Mouse (Mus musculus) midbrain, embryonic 12.5 days (tissue): Measurements from ENCODE around the gene Rbms3. TPM values are rescaled to one million over a fixed set of nuclear protein-coding genes. Genes with fewer than 3 reads are reported as not detected.

Experiments used
- ATAC-seq: fragments of 200-750 bp; cut with Nextera tagmentation; 2 replicates; pipeline ENCODE4 v1.8.0; 2017; ENCODE audit warnings: low read depth, moderate TSS enrichment, moderate library complexity; ENCODE audit not compliant: low FRiP score
- H3K27ac ChIP-seq: fragments of 300-500 bp; sonication (generic); replicated peaks from 2 replicates; pipeline ENCODE4 v1.5.1; 2016; ENCODE audit warnings: mild to moderate bottlenecking
- H3K27me3 ChIP-seq: fragments of 300-500 bp; sonication (generic); 2 replicates; pipeline ENCODE4 v1.6.1; 2016; ENCODE audit warnings: mild to moderate bottlenecking
- H3K36me3 ChIP-seq: fragments of 300-500 bp; sonication (generic); 2 replicates; pipeline ENCODE4 v1.6.1; 2016
- H3K4me1 ChIP-seq: fragments of 300-500 bp; sonication (generic); 2 replicates; pipeline ENCODE4 v1.6.1; 2016
- H3K4me2 ChIP-seq: fragments of 300-500 bp; sonication (generic); replicated peaks from 2 replicates; pipeline ENCODE4 v1.6.1; 2016; ENCODE audit warnings: mild to moderate bottlenecking, moderate library complexity
- H3K4me3 ChIP-seq: fragments of 300-500 bp; sonication (generic); 2 replicates; pipeline ENCODE4 v1.5.1; 2016; ENCODE audit warnings: mild to moderate bottlenecking
- H3K9ac ChIP-seq: fragments of 300-500 bp; sonication (generic); replicated peaks from 2 replicates; pipeline ENCODE4 v1.6.1; 2016; ENCODE audit warnings: mild to moderate bottlenecking, moderate library complexity
- H3K9me3 ChIP-seq: fragments of 300-500 bp; sonication (generic); 2 replicates; pipeline ENCODE4 v1.6.1; 2016; ENCODE audit warnings: mild to moderate bottlenecking
- WGBS: fragments of 180-500 bp; shearing (Covaris S2); methylation state at CpG from one replicate; pipeline ENCODE4 v1.1.7; 2016; 5-methylcytosine and 5-hydroxymethylcytosine counted together
- polyA plus RNA-seq: library from polyadenylated mRNA; unstranded; fragments of >200 nt; fragmentation: Nextera tagmentation; extraction: Ambion mirVana; gene quantifications from 2 replicates; pipeline ENCODE4 v1.2.1, GENCODE M21; 2016

The Rbms3 gene
- polyA plus RNA-seq, 1 experiment from 2014 or later, result 25.8 TPM

- no peaks in the 10 kb centered on the region for H3K36me3 ChIP-seq
- no peak overlapping the region for H3K4me2 ChIP-seq
- H3K27me3 ChIP-seq, result no peaks in the 10 kb centered on the region
- H3K27ac ChIP-seq, result no peak overlapping the region
- no peaks in the 10 kb centered on the region for H3K4me1 ChIP-seq
- H3K9ac ChIP-seq, result no peak overlapping the region
- no peak for ATAC-seq
- no peak overlapping the region for H3K4me3 ChIP-seq
- H3K9me3 ChIP-seq, result no peaks in the 10 kb centered on the region
- 81% methylated on average over 4 of the region's 4 CpGs for WGBS
Measured at GRCm38 (mm10) chr9:116688615-116689014, 941.1 kb downstream of the Rbms3 start.

GRCm38 (mm10) chr9:116677142-116677541 lies 952.6 kb downstream of the Rbms3 start:
- ATAC-seq, result no peak
- Histone ChIP-seq H3K4me2 (no peak overlapping the region), H3K9ac (no peak overlapping the region), H3K4me1 (no peaks in the 10 kb centered on the region), H3K4me3 (no peak overlapping the region), H3K27ac (no peak overlapping the region), H3K9me3 (no peaks in the 10 kb centered on the region), H3K27me3 (no peaks in the 10 kb centered on the region), H3K36me3 (no peaks in the 10 kb centered on the region)
- 78% methylated on average over 4 of the region's 4 CpGs for WGBS

- 80% methylated on average over 2 of the region's 2 CpGs for WGBS
- no peak overlapping the region for H3K9ac ChIP-seq
- no peak overlapping the region for H3K4me2 ChIP-seq
- no peaks in the 10 kb centered on the region for H3K9me3 ChIP-seq
- H3K27me3 ChIP-seq, result no peaks in the 10 kb centered on the region
- ATAC-seq, result no peak
- no peaks in the 10 kb centered on the region for H3K36me3 ChIP-seq
- H3K27ac ChIP-seq, result no peak overlapping the region
- H3K4me1 ChIP-seq, result no peaks in the 10 kb centered on the region
- no peak overlapping the region for H3K4me3 ChIP-seq
Measured at GRCm38 (mm10) chr9:116676445-116676844, 953.3 kb downstream of the Rbms3 start.

GRCm38 (mm10) chr9:116674191-116674590 lies 955.5 kb downstream of the Rbms3 start:
- no peak overlapping the region for H3K9ac ChIP-seq
- H3K36me3 ChIP-seq, result no peaks in the 10 kb centered on the region
- no peak overlapping the region for H3K4me2 ChIP-seq
- ATAC-seq, result no peak
- H3K27ac ChIP-seq, result no peak overlapping the region
- no peak overlapping the region for H3K4me3 ChIP-seq
- no peaks in the 10 kb centered on the region for H3K27me3 ChIP-seq
- WGBS, result 67% methylated on average over 4 of the region's 4 CpGs
- no peaks in the 10 kb centered on the region for H3K4me1 ChIP-seq
- no peaks in the 10 kb centered on the region for H3K9me3 ChIP-seq

GRCm38 (mm10) chr9:116661026-116661425 lies 968.7 kb downstream of the Rbms3 start:
- Histone ChIP-seq H3K27ac (no peak overlapping the region), H3K4me3 (no peak overlapping the region), H3K9me3 (no peaks in the 10 kb centered on the region), H3K27me3 (no peaks in the 10 kb centered on the region), H3K36me3 (no peaks in the 10 kb centered on the region), H3K4me1 (no peaks in the 10 kb centered on the region), H3K9ac (no peak overlapping the region), H3K4me2 (no peak overlapping the region)
- 88% methylated on average over 4 of the region's 4 CpGs for WGBS
- ATAC-seq, result no peak

GRCm38 (mm10) chr9:116659936-116660335 lies 969.8 kb downstream of the Rbms3 start:
- Histone ChIP-seq H3K4me1 (no peaks in the 10 kb centered on the region), H3K4me2 (no peak overlapping the region), H3K27me3 (no peaks in the 10 kb centered on the region), H3K36me3 (no peaks in the 10 kb centered on the region), H3K9me3 (no peaks in the 10 kb centered on the region), H3K27ac (no peak overlapping the region), H3K9ac (no peak overlapping the region), H3K4me3 (no peak overlapping the region)
- ATAC-seq, result no peak
- 73% methylated on average over 1 of the region's 1 CpGs for WGBS

GRCm38 (mm10) chr9:116657141-116657540 lies 972.6 kb downstream of the Rbms3 start:
- Histone ChIP-seq H3K4me1 (no peaks in the 10 kb centered on the region), H3K36me3 (no peaks in the 10 kb centered on the region), H3K9ac (no peak overlapping the region), H3K4me3 (no peak overlapping the region), H3K27me3 (no peaks in the 10 kb centered on the region), H3K9me3 (no peaks in the 10 kb centered on the region), H3K4me2 (no peak overlapping the region), H3K27ac (no peak overlapping the region)
- WGBS, result 92% methylated on average over 2 of the region's 2 CpGs
- ATAC-seq, result no peak

GRCm38 (mm10) chr9:116651414-116651813 lies 978.3 kb downstream of the Rbms3 start:
- Histone ChIP-seq H3K4me2 (no peak overlapping the region), H3K9ac (no peak overlapping the region), H3K4me1 (peaks cover 6% of the 10 kb centered on the region; the same call in 1 of the 2 replicates), H3K36me3 (no peaks in the 10 kb centered on the region), H3K4me3 (no peak overlapping the region), H3K9me3 (no peaks in the 10 kb centered on the region), H3K27me3 (no peaks in the 10 kb centered on the region), H3K27ac (no peak overlapping the region)
- WGBS, result 97% methylated on average over 1 of the region's 1 CpGs
- ATAC-seq, result no peak

- ATAC-seq, result no peak
- H3K4me2 ChIP-seq, result no peak overlapping the region
- H3K36me3 ChIP-seq, result no peaks in the 10 kb centered on the region
- no peak overlapping the region for H3K9ac ChIP-seq
- H3K4me1 ChIP-seq, result peaks cover 6% of the 10 kb centered on the region; the same call in 1 of the 2 replicates
- WGBS, result 81% methylated on average over 4 of the region's 4 CpGs
- H3K4me3 ChIP-seq, result no peak overlapping the region
- no peak overlapping the region for H3K27ac ChIP-seq
- H3K9me3 ChIP-seq, result no peaks in the 10 kb centered on the region
- H3K27me3 ChIP-seq, result no peaks in the 10 kb centered on the region
Measured at GRCm38 (mm10) chr9:116649955-116650354, 979.8 kb downstream of the Rbms3 start.

- peaks cover 6% of the 10 kb centered on the region; the same call in 1 of the 2 replicates for H3K4me1 ChIP-seq
- WGBS, result 15% methylated on average over 9 of the region's 9 CpGs
Measured at GRCm38 (mm10) chr9:116649086-116649792, 980.5 kb downstream of the Rbms3 start.

GRCm38 (mm10) chr9:116644616-116645015 lies 985.1 kb downstream of the Rbms3 start:
- Histone ChIP-seq H3K4me3 (no peak overlapping the region), H3K4me2 (no peak overlapping the region), H3K4me1 (peaks cover 7% of the 10 kb centered on the region; the same call in 1 of the 2 replicates), H3K27ac (no peak overlapping the region), H3K27me3 (no peaks in the 10 kb centered on the region), H3K9ac (no peak overlapping the region), H3K9me3 (0 out of 2 replicates have a peak, but pooled peaks cover 3% of the 10 kb centered on the region), H3K36me3 (no peaks in the 10 kb centered on the region)
- 76% methylated on average over 8 of the region's 8 CpGs for WGBS
- ATAC-seq, result no peak

More at GRCm38 (mm10) chr9:116649086-116649792, 980.5 kb downstream of the Rbms3 start:
- Histone ChIP-seq H3K36me3 (no peaks in the 10 kb centered on the region), H3K27me3 (no peaks in the 10 kb centered on the region), H3K9ac (no peak overlapping the region), H3K4me3 (no peak overlapping the region), H3K4me2 (no peak overlapping the region), H3K27ac (no peak overlapping the region), H3K9me3 (no peaks in the 10 kb centered on the region)
- no peak for ATAC-seq

GRCm38 (mm10) chr9:116640302-116640679 lies 989.4 kb downstream of the Rbms3 start:
- Histone ChIP-seq H3K36me3 (no peaks in the 10 kb centered on the region), H3K9ac (no peak overlapping the region), H3K4me3 (no peak overlapping the region), H3K27ac (no peak overlapping the region), H3K4me1 (0 out of 2 replicates have a peak, but pooled peaks cover 2% of the 10 kb centered on the region), H3K4me2 (no peak overlapping the region), H3K9me3 (0 out of 2 replicates have a peak, but pooled peaks cover 3% of the 10 kb centered on the region), H3K27me3 (no peaks in the 10 kb centered on the region)
- ATAC-seq, result no peak
- 77% methylated on average over 4 of the region's 4 CpGs for WGBS
